Mouse (Mus musculus): ENCODE measurements around the gene Zup1.
"Not testable (repeated sequence)": the region's sequence is repeated elsewhere in the genome, so short reads cannot be mapped to it uniquely, and the experiment has no call there.

Zup1 gene

GRCm38 (mm10) chr10:33950803-33951583 is at the start of gene Zup1:
Gene Zup1, minus strand, starts transcription at chr10:33951269.
- DNase-seq (ENCODE audit: low spot score in 2 of 2), result peak; percentile 37 to 66

- no peak for DNase-seq (ENCODE audit: low spot score in 2 of 2)
Measured at GRCm38 (mm10) chr10:33998397-33998796, 47.3 kb upstream of the Zup1 start.

DNA sequence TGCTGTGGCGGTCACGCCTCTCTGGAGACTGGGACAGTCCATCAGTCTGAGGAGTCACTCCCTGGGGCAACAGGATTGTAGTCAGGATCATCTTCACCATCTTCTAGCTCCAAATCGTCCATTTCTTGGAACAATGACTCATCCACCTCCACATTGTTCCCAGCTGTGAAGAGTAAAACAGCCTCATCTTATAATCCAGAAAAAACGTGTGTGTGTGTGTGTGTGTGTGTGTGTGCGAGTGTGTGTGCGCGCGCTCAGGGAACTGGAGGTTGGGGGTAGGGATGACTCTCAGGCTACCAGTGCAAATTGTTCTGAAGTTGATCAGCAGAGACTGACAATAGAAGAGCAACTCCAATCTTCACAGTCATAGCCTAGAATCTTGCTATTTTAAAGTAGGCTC is 45.6 kb upstream of the Zup1 start:
- not testable (repeated sequence) for DNase-seq (ENCODE audit: low spot score in 2 of 2)

DNA sequence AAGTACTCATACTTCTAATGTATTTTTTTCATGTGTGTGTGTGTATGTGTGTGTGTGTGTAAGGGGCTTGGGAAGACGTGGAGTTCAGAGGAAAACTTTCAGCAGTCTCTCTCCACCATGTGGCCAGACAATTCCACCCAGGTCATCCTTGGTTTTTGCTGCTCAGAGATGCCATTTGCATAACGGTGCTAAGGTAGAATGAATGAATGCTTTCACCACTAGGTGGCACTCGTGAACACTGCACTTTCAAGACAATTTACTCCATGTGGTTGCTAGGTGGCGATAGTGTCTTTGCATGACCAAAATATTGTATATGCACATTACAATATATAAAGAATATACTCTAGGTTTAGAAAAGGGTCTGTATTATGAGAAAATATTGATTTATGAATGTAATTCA is 35.7 kb upstream of the Zup1 start:
- peak in 1 of 2 experiments; percentile 48 for DNase-seq (ENCODE audit: low spot score in 2 of 2)

- DNase-seq (ENCODE audit: low spot score in 2 of 2), result no peak
Measured at GRCm38 (mm10) chr10:33974781-33975494, 23.9 kb upstream of the Zup1 start.

- DNase-seq (ENCODE audit: low spot score in 2 of 2), result no peak
Measured at GRCm38 (mm10) chr10:33952509-33952908, 1.4 kb upstream of the Zup1 start.

- no peak for DNase-seq (ENCODE audit: low spot score in 2 of 2)
Measured at GRCm38 (mm10) chr10:33946336-33946735, 4.7 kb downstream of the Zup1 start.

DNA sequence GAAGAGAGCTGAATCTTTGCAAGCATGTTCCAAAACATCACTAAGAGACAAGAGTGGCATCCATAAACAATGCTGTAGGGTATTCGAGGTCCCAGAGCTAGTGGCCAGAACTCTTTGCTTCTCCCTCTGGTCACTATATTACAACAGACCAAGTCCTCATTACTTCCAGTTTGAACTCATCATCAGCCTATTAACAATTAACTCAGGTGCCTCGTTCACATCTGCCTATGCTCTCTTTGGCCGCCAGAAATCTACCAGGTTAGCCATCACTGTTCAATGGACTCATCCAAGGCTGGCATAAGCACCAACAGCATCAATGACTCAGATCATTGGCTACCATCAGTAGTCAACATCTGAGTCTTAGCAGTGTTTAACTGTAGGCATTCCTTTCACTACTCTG is 5.7 kb downstream of the Zup1 start:
- DNase-seq (ENCODE audit: low spot score in 2 of 2), result no peak

DNA sequence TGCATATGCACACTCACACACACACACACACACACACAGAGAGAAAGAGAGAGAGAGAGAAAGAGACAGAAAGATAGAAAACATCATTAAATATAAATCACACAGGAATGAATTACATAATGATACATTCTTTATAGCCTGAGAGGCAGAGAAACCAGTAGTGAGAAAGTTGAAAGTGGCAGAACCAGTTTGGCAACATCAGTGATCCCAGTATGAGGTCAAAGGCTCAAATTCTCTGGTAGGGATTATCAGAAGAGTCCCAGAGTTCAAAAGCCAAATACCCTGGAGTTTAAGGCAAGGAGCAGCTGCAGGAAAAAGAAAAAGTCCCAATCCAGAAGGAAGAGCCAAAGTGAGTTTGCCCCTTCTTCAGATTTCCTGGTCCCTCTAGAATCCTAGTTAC is 10.4 kb downstream of the Zup1 start:
- no peak for DNase-seq (ENCODE audit: low spot score in 2 of 2)

GRCm38 (mm10) chr10:33905489-33905888 is 45.6 kb downstream of the Zup1 start:
- no peak for DNase-seq (ENCODE audit: low spot score in 2 of 2)

DNA sequence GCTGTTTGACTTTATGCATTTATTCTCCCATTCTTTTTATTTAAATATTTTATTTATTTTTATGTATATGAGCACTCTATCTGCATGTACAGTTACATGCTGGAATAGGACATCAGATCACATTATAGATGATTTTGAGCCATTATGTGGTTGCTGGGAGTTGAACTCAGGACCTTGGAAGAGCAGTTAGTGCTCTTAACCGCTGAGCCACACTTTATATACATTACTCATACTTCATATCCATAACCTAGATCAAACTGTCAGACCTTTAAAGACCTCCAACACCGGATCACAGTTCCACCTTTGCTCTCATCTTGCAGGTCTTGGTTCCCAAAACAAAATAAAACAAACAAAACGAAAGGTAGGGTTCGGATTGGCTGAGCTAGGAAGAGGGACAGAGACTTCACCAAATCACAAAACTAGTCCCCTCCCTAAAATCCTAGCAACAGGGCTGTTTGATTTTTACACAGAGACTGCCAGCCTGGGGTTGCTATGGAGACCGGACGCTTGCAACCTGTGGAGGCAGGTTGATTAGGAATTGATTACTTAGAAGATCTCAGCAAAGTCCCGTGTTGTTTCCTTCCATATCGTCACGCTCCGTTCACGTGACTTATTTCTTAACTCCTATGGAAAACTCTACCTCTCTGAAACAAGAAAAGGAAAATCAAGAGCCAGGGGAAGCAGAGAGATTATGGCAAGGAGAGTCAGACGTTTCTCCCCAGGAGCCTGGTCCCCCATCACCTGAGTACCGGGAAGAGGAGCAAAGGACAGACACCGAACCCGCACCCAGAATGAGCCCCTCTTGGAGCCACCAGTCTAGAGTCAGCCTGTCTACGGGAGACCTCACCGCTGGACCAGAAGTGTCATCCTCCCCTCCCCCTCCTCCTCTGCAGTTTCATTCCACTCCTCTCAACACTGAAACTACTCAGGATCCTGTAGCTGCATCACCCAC is 46.3 kb downstream of the Zup1 start, which contains the start of gene Rsph4a:
Gene Rsph4a, plus strand, starts transcription at position 582 of the 952 bp plus-strand sequence.
- peak; percentile 36 to 38 for DNase-seq (ENCODE audit: low spot score in 2 of 2)

GRCm38 (mm10) chr10:33901520-33901919 is 49.5 kb downstream of the Zup1 start:
- DNase-seq (ENCODE audit: low spot score in 2 of 2), result not testable (repeated sequence)

DNA sequence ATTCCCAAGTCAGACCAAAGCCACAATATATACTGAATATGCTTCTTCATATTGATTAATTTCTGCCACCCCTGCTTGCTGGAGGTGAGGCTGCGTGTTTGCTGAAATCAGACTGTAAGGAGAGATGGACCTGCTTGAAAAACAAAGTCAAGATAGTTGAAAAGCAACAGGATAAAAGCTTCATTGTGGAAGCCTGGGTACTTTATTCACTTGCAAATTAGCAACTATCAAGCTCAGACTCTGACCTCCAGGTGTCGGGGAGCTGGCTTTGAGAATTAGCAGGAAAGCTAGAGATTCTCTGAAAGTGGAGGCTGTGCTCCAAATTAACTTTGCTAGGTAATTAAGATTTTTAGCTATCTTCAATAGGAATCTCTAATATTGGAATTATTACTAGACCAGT is 68.7 kb downstream of the Zup1 start:
- DNase-seq (ENCODE audit: low spot score in 2 of 2), result not testable (repeated sequence)

DNA sequence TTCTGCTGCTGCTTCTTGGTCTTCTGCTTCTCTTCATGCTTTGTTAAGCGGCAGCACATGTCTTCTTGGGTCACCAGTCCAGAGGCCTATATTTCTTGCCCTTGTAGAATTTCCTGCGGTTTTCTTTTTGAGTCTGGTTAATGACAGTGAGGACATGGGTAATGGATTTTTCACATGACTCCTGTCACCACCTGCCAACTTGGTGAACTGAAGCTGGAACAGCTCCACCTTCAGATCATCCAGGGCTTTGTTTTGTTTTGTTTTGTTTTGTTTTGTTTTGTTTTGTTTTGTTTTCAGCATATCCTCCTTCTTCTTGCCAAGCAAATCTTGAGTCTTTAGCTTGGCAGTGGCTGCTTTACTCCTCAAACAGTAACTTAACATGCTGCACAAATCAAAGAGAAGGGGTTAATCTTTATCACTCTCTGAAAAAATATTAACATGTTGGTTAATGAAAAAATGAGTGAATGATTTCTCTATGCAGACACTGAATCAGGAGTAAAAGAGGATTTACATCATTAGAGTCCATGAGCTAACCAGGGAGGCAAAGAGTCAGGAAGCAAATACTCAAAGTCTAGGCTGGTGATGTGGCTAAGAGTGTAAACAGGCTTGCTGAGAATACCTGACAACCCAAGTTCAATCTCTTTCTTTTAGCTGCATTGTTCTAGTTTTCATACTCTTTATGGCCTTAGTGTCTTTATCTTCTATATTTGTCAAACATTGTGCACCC is 78.2 kb downstream of the Zup1 start:
- no peak for DNase-seq (ENCODE audit: low spot score in 2 of 2)

GRCm38 (mm10) chr10:33870441-33870840 is 80.6 kb downstream of the Zup1 start:
- no peak for DNase-seq (ENCODE audit: low spot score in 2 of 2)
